Mouse (Mus musculus) C2C12 (cell line): ENCODE results near the gene Ppp2r5a. TPM values are rescaled to one million over a fixed set of nuclear protein-coding genes. Genes with fewer than 3 reads are reported as not detected.

Source experiments
- H3K27me3 ChIP-seq: one replicate; pipeline ENCODE4 v1.6.1; 2011; ENCODE audit not compliant: control insufficient read depth, insufficient read depth, insufficient read length
- H3K36me3 ChIP-seq: one replicate; pipeline ENCODE4 v1.6.1; 2011; ENCODE audit not compliant: control insufficient read depth, insufficient read depth
- H3K4me3 ChIP-seq: one replicate; pipeline ENCODE4 v1.5.1; 2011; ENCODE audit warnings: mild to moderate bottlenecking, control low read depth; ENCODE audit not compliant: poor library complexity, insufficient read depth, severe bottlenecking
- H3K79me2 ChIP-seq: one replicate; pipeline ENCODE4 v1.6.1; 2011; ENCODE audit not compliant: control insufficient read depth, insufficient read depth
- H3K79me3 ChIP-seq: one replicate; pipeline ENCODE4 v1.6.1; 2011; ENCODE audit warnings: low read depth, control low read depth
- H3ac ChIP-seq: one replicate; pipeline ENCODE3; 2011; ENCODE audit warnings: low read depth; ENCODE audit not compliant: control insufficient read depth, insufficient read length
- CEBPB ChIP-seq: IDR thresholded peaks from one replicate; pipeline ENCODE4 v1.6.1; 2011; ENCODE audit warnings: low read depth, mild to moderate bottlenecking, control low read depth, moderate library complexity
- CTCF ChIP-seq: IDR thresholded peaks from one replicate; pipeline ENCODE4 v1.5.1; 2011; ENCODE audit not compliant: control insufficient read depth, insufficient read depth, insufficient read length
- FOSL1 ChIP-seq: IDR thresholded peaks from one replicate; pipeline ENCODE4 v1.8.0; 2011; ENCODE audit warnings: mild to moderate bottlenecking, low read length; ENCODE audit not compliant: poor library complexity, insufficient read depth, severe bottlenecking
- MAX ChIP-seq: IDR thresholded peaks from one replicate; pipeline ENCODE4 v1.6.1; 2011; ENCODE audit warnings: mild to moderate bottlenecking, control low read depth
- MYOD1 ChIP-seq: IDR thresholded peaks from one replicate; pipeline ENCODE4 v1.6.1; 2011; ENCODE audit warnings: low read depth; ENCODE audit not compliant: control insufficient read depth, insufficient read length
- MYOG ChIP-seq: IDR thresholded peaks from one replicate; pipeline ENCODE4 v1.6.1; 2011; ENCODE audit not compliant: control insufficient read depth, insufficient read length; ENCODE audit errors: extremely low read depth
- USF1 ChIP-seq: IDR thresholded peaks from one replicate; pipeline ENCODE4 v1.6.1; 2011; ENCODE audit warnings: low read depth, mild to moderate bottlenecking, control low read depth, moderate library complexity
- polyA plus RNA-seq: library from polyadenylated mRNA; unstranded; fragments of >200 nt; fragmentation: generic; extraction: Trizol; gene quantifications from one replicate; pipeline ENCODE4 v1.2.1, GENCODE M21; 2012; ENCODE audit warnings: missing spikeins

The Ppp2r5a gene
- polyA plus RNA-seq, 1 experiment = 21.5 TPM

GRCm38 (mm10) chr1:191352786-191353488, 50.1 kb downstream of the Ppp2r5a start:
- Histone ChIP-seq H3K36me3 (peaks cover 45% of the 10 kb centered on the region), H3ac (no peak overlapping the region), H3K79me3 (no peaks in the 10 kb centered on the region), H3K27me3 (no peaks in the 10 kb centered on the region), H3K4me3 (no peak overlapping the region), H3K79me2 (no peaks in the 10 kb centered on the region)
- TF ChIP-seq CEBPB = no peak
- TF ChIP-seq MYOG = no peak
- TF ChIP-seq CTCF = no peak
- TF ChIP-seq USF1 = no peak
- no peak for TF ChIP-seq MAX
- no peak for TF ChIP-seq FOSL1
- TF ChIP-seq MYOD1 = no peak

GRCm38 (mm10) chr1:191350355-191350754, 52.7 kb downstream of the Ppp2r5a start:
- no peaks in the 10 kb centered on the region for H3K79me3 ChIP-seq
- peaks cover 37% of the 10 kb centered on the region for H3K36me3 ChIP-seq
- H3K4me3 ChIP-seq = no peak overlapping the region
- no peaks in the 10 kb centered on the region for H3K79me2 ChIP-seq
- no peaks in the 10 kb centered on the region for H3K27me3 ChIP-seq
- TF ChIP-seq MYOD1 = no peak
- H3ac ChIP-seq = no peak overlapping the region

DNA sequence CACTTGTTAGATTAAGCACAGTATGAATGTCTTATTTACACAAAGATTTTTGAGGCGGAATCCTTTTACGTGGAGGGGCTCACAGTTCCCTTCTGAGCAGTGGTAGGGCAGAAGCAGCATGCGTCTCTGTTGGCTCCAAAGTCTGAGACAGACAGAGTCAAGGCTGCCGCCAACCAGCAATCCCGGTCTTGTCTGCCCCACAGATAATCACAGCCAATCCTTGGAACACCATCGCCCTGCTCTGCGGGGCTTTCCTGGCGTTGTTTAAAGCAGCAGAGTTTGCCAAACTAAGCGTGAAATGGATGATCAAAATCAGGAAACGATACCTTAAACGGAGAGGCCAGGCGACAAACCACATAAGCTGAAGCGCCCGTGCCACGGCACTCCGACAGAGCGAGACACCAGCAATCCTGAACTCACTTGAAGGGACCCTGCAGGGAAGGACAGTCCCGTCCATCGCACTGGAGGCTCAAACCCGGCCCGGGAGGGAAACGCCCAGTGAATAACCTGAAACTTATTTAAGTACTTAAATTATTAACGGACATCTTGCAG, 53.5 kb downstream of the Ppp2r5a start:
- H3K79me3 ChIP-seq = no peaks in the 10 kb centered on the region
- no peaks in the 10 kb centered on the region for H3K27me3 ChIP-seq
- no peak overlapping the region for H3ac ChIP-seq
- H3K4me3 ChIP-seq = no peak overlapping the region
- H3K79me2 ChIP-seq = no peaks in the 10 kb centered on the region
- H3K36me3 ChIP-seq = peaks cover 37% of the 10 kb centered on the region
- no peak for TF ChIP-seq MYOD1
- no peak for TF ChIP-seq MAX
- no peak for TF ChIP-seq CEBPB
- no peak for TF ChIP-seq CTCF
- TF ChIP-seq USF1 = no peak

DNA sequence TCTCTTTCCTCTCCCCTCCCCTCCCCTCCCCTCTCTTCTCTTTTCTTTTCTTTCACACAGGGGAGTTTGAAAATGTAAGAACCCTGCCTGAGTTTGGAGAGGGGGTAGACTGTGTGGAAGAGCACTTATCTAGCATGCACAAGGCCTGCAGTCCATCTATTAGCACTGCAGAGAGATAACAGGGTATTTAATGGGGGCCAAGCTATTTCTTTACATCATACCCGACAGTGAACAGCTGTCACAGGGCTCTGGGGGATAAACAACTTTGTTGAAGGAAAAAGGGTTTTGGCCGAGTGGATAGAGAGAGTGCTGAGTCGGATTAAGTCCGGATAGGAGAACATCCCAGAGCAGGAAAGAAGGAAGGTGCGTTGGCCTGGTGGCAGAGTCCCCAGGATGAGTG, 54.1 kb downstream of the Ppp2r5a start:
- no peaks in the 10 kb centered on the region for H3K27me3 ChIP-seq
- no peak for TF ChIP-seq MYOD1
- no peak for TF ChIP-seq MAX
- TF ChIP-seq CTCF = no peak
- no peak for TF ChIP-seq MYOG
- TF ChIP-seq FOSL1 = no peak
- TF ChIP-seq CEBPB = no peak
- TF ChIP-seq USF1 = no peak
- no peak overlapping the region for H3ac ChIP-seq
- no peak overlapping the region for H3K4me3 ChIP-seq
- no peaks in the 10 kb centered on the region for H3K79me3 ChIP-seq
- peaks cover 34% of the 10 kb centered on the region for H3K36me3 ChIP-seq
- no peaks in the 10 kb centered on the region for H3K79me2 ChIP-seq

DNA sequence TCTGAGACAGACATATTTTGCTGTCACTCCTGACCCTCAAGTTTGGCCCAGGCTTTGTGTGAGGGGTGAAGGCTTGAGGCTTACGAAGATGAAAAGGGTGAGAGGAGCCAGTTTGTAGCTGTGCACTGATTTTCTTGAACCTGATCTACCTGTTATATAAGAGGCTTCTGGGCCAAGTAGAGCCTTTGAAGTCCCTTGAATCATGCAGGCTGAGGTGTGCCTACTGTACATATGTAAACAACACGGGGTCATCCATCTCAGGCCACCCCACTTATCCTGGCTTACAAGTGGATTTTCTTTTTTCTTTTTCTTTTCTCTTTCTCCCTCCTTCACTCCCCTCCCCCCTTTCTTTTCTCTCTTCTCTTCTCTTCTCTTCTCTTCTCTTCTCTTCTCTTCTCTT, 54.5 kb downstream of the Ppp2r5a start:
- no peaks in the 10 kb centered on the region for H3K79me3 ChIP-seq
- TF ChIP-seq MYOG = no peak
- no peak for TF ChIP-seq CTCF
- no peak for TF ChIP-seq CEBPB
- no peak for TF ChIP-seq MAX
- no peak for TF ChIP-seq USF1
- no peak for TF ChIP-seq MYOD1
- TF ChIP-seq FOSL1 = no peak
- H3K36me3 ChIP-seq = peaks cover 30% of the 10 kb centered on the region

GRCm38 (mm10) chr1:191347602-191348001, 55.5 kb downstream of the Ppp2r5a start:
- peaks cover 29% of the 10 kb centered on the region for H3K36me3 ChIP-seq
- TF ChIP-seq MYOD1 = no peak
- TF ChIP-seq CEBPB = no peak
- no peak for TF ChIP-seq USF1
- no peak for TF ChIP-seq MYOG
- no peak for TF ChIP-seq CTCF
- TF ChIP-seq FOSL1 = no peak
- no peak for TF ChIP-seq MAX

More for the DNA sequence above, 54.5 kb downstream of the Ppp2r5a start:
- H3K4me3 ChIP-seq = no peak overlapping the region
- H3ac ChIP-seq = no peak overlapping the region
- H3K27me3 ChIP-seq = no peaks in the 10 kb centered on the region
- no peaks in the 10 kb centered on the region for H3K79me2 ChIP-seq

More at GRCm38 (mm10) chr1:191347602-191348001, 55.5 kb downstream of the Ppp2r5a start:
- H3K27me3 ChIP-seq = no peaks in the 10 kb centered on the region
- H3ac ChIP-seq = no peak overlapping the region
- H3K4me3 ChIP-seq = no peak overlapping the region
- no peaks in the 10 kb centered on the region for H3K79me3 ChIP-seq
- no peaks in the 10 kb centered on the region for H3K79me2 ChIP-seq
